Mouse (Mus musculus) lung, postnatal 4 days (tissue): Measurements from ENCODE around the gene Angel2.

Experiments
- DNase-seq, 2 experiments: peaks; one replicate each; pipeline ENCODE4 v3.0.0; 2021

Gene Angel2

GRCm38 (mm10) chr1:190989437-190990082, 64.6 kb downstream of the Angel2 start:
- DNase-seq = no peak

GRCm38 (mm10) chr1:190995548-190995947, 70.6 kb downstream of the Angel2 start:
- peak; percentile 70 to 82 for DNase-seq

GRCm38 (mm10) chr1:190996346-190996877, 71.5 kb downstream of the Angel2 start:
- no peak for DNase-seq
